9 mouse cellular contexts compared by ENCODE assay signal in genomic region chr3:28039760-28040159, GRCm38 (mm10).
DNase-seq lines count a peak whose midpoint lies in the region; ATAC-seq and TF ChIP-seq lines count a peak whose summit lies in the region.
"Had no signal": no experiment of that assay in that cellular context is flagged by ENCODE, and none has a peak within 500 bp of the region (broad histone marks: within the 10 kb centered on the region; RNA-seq: fewer than 3 reads in every experiment).

No protein-coding gene starts in this region.

- H3K27ac ChIP-seq in layer of hippocampus, adult 2 months, result no peak overlapping the region
- H3K27ac ChIP-seq: liver, embryonic 15.5 days had no signal

- ATAC-seq in granulocyte monocyte progenitor cell, adult 5-6 weeks (replicated peaks; ENCODE audit: poor library complexity, severe bottlenecking), result peak; percentile 33; the same call in 1 of the 2 replicates

- no peak overlapping the region for H3K4me3 ChIP-seq in layer of hippocampus, adult 2 months
- H3K4me3 ChIP-seq: liver, embryonic 15.5 days had no signal

- TF ChIP-seq CTCF in layer of hippocampus, adult 2 months (conservative IDR thresholded peaks at IDR 0.05), result peak; percentile 69

- peak; percentile 9 for DNase-seq in cerebellum, adult 9-10 months
- DNase-seq in cerebellum, adult 11 months, result no peak
- DNase-seq in layer of hippocampus, adult 2 months (ENCODE audit: low spot score in 2 of 2), result no peak
- DNase-seq in layer of hippocampus, adult 9-10 months (ENCODE audit: low spot score), result no peak
- DNase-seq in lung, postnatal 36 days, result peak; percentile 72
- DNase-seq in embryo, embryonic 11 days, result no peak
- no peak for DNase-seq in retina, embryonic 14.5 days (ENCODE audit: low spot score)

Comparison
In these comparisons a context has a peak if more than half of its experiments do, and no peak if none do; other contexts are left out.
1. DNase-seq: peak in cerebellum, adult 9-10 months (single experiment) and lung, postnatal 36 days (single experiment); none in cerebellum, adult 11 months (single experiment), layer of hippocampus, adult 2 months (0 of 2), layer of hippocampus, adult 9-10 months (single experiment), embryo, embryonic 11 days (single experiment) and retina, embryonic 14.5 days (single experiment).